Mouse (Mus musculus): ENCODE data around the gene Ncf4.
A peak's percentile ranks its signal among the peaks of the same experiment; 100 is the strongest.

Gene Ncf4

DNA sequence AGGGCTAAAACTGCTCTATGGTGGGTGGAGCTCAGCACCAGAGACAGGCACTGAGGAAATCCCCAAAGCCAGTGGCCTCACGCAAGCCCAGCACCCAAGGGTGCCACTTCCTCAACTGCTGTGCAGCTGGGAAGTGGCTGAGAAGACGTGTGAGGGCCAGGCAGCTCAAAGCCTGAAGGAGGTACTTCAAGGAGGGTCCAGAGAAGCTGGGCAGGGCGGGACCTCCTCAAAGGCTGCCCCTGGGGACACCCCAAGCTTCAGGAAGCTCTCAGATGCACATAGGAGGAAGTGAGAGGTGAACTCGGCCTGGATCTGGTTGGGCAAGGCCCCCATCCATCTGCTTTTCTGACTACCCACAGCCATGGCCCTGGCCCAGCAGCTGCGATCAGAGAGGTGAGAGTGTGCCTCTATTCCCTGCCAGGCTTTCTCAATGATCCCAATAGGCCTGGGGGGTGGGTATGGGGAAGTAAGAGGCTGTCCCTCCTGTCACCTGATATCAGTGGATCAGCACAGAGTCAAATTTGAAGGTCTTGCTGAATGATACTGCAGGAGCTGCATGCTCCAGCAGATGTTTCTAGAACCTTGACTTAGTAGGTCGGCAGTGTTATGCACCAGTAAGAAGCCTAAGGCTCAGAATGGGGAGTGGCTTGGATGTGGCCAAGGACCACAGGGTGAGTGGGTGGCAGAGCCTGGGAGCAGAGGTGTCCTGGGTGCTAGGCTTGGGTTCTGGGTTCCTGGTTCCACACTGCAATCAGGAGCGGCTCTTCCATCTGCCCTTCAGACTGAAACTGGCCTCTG, at the start of gene Ncf4:
Ncf4 (plus strand) TSS at position 107 of the 798 bp plus-strand sequence.
- no peak for DNase-seq (ENCODE audit: low spot score)

DNA sequence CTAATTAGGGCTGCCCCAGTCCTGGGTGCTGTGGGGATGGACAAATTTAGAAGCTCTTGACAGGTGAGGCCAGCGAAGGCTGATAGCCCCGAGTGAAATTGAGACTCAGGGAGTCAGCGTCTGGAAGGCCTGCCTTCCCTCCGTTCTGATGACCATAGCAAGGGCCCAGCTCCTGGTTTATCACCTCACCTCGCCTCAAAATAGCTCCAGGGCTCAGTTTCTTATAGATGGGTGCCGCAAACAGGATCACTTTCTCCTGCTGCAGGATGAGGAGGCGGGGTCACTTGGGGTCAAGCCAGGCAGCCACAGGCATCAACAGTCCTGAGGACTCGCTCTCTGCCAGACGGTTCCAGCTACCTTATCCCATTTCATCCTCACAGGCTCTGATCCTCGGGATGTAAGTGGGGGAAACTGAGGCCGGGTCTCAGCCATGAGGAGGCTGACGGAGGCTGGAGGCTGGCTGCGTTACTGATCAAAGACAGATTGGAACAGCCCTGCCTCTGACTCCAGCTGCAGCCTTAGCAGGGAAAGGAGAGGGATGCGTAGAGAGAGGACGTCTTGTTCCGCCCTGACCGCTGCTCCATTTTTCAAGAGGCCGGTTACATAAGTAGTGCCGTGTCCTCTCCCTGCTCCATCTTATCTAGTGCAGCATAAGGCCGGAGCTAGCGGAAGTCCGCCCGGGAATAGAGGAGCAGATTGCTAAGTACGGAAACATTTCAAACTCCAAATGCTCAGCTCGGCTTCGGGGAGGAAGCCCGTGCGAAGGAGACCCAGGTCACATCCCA, 49.3 kb upstream of the Ncf4 start:
- DNase-seq (ENCODE audit: low spot score): no peak

DNA sequence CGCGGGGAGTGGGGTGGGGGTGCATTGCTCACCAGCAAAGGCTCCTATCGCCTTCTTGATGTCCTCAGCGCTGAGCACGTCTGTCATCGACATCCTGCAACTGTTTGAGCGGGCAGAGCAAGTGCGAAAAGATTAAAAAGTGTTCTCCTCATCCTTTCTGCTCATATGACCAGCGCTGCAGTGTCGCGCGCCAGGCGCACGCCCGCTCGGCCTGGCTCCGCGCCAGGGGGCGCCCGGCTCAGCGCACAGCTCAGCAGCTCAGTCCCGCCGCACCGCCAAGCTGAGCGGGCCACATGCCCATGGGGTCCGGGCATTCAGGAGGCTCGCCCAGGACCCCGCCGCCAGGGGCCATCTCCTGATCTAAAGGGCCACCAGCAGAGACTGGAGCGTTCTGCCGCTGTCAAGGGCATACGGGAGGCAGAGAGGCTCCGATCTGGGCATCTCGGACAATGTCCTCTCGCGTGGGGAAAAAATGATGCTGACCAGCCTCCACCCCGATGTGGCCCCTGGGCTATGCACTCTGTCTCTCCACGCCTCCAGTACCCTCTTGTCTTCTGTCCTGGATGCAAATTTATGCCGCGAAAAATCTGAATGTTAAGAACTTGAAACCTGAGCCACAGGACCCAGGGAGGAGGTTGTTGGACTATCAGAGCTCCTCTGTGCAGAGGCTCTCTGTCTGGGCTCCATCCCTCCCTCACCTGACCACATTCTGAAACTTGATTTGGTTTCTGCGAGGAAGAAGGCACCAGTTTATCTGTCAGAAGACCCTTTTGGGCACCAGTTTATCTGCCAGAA, 40.4 kb upstream of the Ncf4 start:
- DNase-seq (ENCODE audit: low spot score): no peak

DNA sequence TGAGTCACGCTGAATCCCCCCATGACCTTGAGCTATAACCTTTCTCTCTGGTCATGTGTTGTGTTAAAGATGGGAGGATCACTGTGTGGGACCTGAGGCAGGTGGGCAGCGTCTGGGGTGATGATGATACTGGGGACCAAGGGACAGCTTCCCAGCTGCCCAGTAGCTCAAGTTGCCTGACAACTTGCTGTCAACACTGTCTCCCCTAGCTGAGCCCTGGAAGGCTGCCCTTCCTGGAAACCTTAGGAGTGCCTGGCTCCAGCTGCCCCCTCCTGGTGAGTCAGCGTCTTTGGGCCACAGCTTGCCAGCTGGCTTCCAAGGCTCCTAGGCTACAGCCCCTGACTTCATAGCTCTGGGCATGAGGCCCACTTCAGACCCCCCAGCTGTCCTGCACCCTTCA, 39.4 kb upstream of the Ncf4 start:
- DNase-seq (ENCODE audit: low spot score): peak; percentile 67

DNA sequence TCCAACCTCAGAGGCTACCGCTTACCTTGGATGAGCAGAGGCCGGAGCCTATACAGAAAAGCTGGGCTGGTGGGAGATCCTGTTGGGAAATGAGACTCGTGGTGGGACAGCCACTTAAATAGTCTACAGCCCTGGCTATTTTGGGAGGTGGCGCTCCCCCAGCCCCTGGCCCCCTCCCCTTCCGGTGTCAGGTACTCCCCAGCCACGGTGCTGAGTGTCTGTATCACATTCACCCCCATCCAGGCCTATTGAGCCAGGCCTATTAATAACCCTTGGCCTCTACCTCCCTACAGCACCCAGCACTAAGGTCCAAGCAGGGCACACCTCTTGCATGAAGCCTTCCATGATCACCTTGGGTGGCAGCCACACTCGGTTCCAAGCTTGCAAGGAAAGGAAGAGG, 38.3 kb upstream of the Ncf4 start, which contains the start of gene Pvalb:
Pvalb (minus strand) TSS at position 89 of the 400 bp plus-strand sequence.
- DNase-seq (ENCODE audit: low spot score): no peak

DNA sequence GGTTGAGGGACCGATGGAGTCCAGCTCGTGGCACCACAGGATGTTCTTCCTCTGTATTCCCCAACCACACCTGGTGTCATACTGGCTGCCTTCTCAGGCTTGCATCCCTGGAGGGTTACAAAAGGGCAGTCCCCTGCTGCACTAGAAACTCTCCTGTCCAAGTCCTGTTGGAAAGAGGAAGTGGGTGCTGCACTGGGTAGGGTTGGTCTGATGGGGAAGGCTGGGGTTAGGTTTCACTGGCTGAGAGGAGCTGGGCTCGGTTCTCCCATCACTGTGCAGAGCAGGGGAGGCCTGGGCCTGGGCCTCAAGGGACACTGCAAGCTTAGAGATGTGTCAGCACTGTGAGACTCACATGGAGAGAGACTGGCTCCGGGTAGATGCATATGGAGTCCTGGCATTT, 34.4 kb upstream of the Ncf4 start:
- no peak for DNase-seq (ENCODE audit: low spot score)

DNA sequence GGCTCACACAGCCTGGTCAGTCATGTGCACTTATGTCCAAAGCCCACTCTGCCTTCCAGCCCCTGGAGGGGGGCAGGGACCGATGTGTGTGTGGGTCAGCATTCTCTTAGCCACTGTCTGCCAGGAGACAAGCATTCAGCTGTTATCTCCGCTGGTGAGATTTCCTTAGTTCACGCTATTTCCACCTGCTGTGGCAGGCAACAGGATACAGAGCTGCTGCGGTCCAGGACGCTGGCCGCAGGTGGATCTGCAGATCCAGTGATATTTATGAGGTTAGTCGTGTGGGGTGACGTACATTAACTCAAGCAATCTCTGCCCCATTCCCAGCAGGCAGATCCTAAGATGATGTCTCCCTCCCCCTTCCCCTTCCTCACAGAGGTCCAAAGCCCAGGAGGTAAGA, 33.2 kb upstream of the Ncf4 start:
- no peak for DNase-seq (ENCODE audit: low spot score)

DNA sequence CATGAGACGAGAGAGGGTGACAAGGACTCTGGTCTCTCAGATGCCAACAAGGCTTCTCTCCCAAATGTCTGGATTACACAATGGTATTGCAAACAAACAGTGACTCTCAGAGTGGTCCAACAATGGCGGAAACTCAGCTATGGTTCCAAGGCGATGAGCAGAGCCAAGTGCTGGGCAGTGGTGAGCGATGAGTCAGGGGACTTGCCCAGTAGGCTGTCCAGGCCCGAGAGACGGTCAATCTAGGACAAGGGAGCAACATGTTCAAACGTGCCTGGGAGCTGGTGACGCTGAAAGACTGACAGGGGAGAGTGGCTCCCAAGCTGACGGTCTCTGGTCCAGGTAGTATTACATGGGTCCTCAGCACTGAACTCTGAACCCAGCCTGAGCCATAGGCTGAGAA, 29.3 kb upstream of the Ncf4 start:
- peak; percentile 67 for DNase-seq (ENCODE audit: low spot score)

DNA sequence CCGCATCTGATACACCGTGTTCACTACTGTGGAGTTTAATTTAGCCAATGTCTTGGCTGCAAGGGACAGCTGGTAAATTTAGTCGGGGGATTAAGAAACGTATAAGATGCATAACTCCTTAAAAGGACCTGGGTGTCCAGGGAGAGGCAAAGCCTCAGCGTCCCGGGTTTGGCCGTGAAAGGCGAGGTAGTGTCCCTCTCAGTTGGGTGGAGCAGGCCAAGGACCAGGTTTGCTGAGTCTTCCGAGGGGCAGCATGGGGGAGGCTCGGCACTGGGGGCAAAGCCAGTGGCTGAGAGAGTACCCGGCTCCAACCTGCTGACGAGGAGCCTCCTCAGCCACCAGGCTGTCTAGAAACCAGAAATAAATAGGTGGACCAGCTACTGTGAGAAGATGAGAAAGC, 16.8 kb upstream of the Ncf4 start:
- DNase-seq (ENCODE audit: low spot score): no peak

DNA sequence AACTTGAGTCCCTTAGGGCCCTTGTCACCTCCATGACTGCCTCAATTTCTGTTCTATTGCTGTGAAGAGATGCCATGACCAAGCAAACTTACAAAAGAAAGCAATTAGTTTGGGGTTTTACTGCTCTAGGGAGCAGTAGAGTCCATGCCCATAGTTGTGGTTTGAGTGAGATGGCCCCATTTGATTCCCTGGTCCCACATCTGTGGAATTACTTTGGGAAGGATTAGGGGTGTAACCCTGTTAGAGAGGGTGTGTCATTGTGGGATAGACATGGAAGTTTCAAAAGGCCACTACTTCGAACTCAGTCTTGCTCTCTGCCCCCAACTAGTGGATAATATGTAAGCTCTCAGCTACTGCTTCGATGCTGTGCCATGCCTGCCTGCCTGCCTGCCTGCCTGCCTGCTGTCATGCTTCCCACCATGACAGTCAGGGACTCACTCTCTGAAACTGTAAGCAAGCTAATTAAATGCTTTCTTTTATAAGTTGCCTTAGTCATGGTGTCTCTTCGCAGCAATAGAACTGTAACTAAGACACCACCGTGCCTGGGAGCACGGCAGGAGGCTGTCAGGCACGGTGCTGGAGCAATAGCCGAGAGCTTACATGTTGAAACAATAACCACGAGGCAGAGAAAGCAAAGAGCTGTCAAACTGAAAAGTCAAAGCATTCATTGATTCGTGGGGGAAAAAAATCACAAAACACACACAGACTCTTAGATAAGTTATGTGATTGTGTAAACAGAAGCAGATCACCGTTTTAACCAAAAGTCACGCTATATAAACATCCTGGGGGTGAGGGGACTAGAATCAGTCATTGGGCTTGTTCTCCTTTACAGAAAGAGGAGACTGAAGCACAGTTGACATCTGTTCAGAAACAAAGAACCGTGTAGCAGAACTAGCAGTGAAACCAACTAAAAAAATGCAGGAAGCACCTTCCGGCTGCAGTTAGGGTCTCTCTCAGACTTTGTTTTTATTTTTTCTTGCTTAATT, 13.0 kb upstream of the Ncf4 start:
- no peak for DNase-seq (ENCODE audit: low spot score)

DNA sequence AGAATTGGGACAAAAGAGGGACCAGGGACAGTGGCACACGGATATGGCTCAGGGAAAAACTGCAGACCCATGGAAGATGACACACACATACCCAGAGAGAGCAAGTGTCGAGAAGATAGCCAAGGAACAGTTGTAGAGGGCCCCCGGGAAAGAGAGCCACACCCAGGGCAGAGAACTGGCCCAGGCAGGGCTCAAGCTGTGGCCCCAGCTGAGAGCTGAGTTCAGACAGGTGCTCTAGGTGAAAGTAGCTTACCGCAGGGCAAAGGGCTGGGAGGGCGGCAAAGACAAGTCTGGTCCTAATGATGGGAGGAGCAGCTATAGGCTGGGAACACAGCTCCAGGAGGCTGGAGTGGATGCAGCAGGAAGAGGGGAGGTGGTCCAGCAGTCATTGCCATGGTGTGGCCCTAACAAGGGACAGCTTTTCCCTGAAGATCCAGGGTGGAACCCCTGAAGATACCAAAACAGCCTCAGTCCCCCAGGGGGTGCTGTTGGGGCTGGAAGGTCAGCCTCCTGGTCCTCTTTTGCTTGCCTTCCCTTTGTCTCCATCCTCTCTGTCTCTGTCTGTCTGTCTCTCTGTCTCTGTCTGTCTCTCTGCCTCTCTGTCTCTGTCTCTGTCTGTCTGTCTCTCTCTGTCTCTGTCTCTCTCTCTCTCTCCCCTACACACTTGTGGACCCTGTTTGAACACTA, 9.6 kb upstream of the Ncf4 start:
- no peak for DNase-seq (ENCODE audit: low spot score)

DNA sequence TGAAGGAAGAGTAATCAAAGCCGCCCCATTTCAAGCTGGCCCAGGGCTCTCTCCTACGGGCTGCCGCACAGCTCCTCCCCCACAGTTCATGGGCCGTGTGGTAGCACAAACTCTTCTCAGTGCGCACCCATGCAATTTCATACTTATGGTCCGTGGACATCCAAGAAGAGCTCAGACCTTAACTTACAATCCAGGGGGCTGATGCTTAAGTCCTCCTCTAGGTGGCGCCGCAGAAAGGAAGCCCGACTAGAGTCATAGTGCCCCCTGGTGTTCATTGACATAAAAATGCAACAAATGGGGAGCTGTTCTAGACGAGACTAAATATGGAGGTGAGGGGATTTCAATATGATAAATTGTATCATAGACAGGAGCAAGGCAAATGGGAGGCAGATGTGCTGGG, 5.1 kb upstream of the Ncf4 start:
- peak; percentile 78 for DNase-seq (ENCODE audit: low spot score)

DNA sequence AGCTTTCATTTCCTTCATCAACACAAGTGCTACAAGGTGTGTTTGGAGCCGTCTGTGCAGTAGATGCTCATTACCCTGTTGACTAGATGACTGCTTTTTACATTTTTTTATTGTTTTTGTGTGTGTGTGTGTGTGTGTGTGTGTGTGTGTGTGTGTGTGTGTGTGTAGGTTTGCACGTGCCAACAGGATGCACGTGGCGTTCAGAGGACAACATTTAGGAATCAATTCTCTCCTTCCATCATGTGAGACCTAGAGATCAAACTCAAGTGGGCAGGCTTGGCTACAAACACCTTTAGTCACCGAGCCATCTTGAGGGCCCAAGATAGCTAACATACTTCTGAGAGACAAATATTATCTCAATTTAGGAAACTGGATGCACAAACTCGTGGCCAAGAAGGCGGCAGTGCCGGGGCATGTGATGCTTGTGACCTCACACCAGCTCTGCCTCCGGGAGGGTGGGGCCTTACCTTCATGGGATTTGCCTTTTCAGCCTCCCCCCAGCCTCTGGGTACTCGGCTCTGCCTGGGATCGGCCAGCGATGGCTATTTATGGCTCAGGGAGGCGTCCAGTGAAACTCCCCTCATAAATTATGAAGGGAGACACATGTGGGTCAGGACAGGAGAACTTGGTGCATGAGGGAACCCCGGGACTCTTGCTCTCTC, 4.5 kb upstream of the Ncf4 start:
- no peak for DNase-seq (ENCODE audit: low spot score)

DNA sequence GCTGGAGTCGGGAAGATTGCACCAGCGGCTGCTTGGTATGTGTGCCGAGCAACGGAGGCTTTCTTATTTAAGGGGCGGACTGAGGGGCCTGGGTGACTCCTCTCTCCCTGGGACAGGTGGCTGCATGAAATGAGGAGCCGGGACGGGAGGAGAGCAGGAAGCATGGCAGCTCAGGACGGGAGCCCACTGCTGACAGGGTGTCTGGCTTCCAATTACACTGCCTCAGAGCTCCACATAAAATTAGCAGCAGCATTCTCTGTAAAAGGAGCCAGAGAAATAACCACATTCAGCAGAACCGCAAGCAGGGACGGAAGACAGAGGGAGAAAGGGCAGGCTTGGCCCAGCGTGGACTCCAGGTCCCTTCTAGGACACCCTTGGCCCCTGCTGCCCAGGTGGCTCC, 3.3 kb upstream of the Ncf4 start:
- DNase-seq (ENCODE audit: low spot score): no peak

DNA sequence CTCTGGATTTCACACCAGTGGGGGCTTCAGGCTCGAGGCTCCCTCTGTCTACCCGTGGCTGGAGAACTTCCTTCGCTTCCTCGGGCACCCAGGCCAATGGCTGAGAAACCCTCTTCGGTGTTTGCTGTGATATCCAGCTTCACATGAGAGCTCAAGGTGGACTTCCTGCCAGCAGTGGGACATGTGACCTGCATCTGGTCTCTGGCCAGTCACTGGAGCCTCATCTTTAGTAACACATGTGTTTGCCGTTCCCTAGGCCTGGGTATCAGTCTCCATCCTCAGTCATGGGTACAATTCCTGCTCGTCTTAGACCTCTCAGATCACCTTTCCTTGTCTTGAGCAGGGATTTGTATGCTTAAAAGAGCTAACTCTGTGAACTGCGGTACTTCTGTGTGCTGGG, 1.5 kb upstream of the Ncf4 start:
- DNase-seq (ENCODE audit: low spot score): no peak

DNA sequence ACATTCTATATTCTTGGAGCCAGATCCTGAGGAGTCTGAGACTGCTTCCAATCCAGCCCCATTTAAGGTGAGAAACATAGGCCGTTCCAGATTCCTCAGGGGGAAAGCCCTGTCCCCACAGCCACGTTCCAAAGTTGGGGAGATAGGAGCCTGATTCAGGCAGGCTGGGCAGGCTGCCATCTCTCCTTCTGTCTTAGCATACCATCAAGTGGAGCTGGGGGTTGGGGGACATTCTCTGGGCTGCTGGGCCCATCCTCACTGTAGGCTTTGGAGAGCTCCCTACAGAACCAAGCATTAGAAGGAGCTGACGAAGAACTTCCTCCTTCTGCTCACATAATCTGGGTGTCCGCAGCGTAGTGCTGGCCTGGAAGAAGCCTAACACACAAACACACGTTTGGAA, 827 bp upstream of the Ncf4 start:
- no peak for DNase-seq (ENCODE audit: low spot score)

DNA sequence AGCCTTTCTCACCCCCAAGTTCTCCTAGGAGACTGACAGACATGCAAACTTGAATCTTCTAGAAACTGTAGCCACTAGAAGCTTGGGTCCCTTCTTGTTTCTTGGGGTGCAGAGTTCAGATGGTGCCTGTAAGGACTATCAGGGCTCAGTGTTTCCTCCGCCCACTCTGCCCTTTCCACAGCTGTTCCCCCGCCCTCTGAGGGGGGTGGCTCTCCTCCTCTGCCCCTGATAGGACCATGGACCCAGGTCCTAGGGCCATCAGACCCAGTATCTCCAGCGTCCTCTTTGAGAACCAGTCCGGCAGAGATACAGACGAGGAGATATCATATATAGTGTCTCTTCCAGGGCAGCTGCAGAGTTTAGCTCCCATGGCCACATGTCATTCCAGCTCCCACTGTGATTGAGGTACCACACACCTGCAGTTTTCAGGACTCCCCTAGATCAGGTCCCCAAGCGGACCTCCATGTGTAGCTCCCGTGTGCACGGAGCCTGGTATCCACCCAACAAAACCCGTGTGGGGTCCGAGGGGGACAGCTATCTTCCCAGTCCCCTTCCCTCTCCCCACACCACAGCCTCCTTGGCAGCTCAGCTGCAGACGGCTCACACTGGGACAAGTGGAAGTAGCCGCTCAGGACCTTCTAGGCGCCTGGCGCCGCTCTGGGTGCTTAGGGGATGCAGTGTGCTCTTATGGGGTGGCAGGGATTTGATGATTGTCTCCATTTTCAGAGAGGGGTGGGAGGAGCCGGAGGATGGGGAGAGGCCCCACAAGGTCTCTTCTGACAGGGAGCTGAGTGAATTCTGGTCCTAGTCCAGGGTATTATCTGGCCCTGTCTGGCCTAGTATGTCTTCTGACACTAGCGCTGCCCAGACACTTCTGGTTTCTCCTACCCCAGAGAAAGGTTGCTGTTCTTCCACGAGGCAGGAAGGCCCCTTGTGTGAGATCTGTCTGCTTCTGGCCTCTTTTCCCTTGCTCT, 1.8 kb downstream of the Ncf4 start:
- no peak for DNase-seq (ENCODE audit: low spot score)

DNA sequence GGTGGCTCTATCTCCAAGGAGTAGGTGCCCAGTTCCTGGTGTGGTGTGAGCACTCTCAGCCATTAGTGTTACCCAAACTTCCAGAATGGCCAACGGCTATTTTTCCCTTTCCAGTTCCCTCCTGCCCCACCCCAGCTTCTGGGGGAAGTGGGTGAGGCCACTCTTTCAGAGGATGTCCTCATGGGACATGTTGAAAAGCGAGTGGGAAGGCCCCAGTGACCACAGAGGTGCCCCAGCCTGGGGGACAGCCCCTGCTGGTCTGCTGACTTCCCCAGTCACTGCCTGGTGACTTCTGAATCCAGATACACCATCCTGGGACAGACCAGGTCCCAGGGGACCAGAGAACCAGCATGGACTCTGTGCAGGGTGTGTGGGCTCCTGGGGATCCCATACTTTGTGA, 3.1 kb downstream of the Ncf4 start:
- DNase-seq (ENCODE audit: low spot score): no peak

DNA sequence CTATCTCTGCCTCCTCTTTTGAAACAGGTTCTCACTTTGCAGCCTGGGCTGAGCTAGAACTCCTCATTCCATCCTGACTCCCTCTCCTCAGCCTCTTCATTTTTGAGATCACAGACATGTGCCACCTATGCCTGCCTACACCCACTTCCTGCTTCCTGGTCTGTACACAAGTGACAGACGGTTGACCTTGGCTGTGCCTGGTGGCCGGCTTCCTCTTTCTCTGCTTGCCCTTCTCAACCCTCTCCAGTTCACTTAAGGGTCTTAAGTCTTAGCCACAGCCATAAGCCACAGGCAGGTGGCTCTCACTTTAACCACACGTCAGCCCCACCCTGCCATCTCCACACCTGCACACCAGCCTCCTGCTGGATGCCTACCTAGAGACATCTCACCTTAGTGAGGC, 3.8 kb downstream of the Ncf4 start:
- DNase-seq (ENCODE audit: low spot score): no peak
